Mouse (Mus musculus): ENCODE results near the gene Frk.
"Not testable (repeated sequence)": the region's sequence is repeated elsewhere in the genome, so short reads cannot be mapped to it uniquely, and the experiment has no call there.

Frk gene

GRCm38 (mm10) chr10:34615474-34615873 is 132.3 kb downstream of the Frk start:
- no peak for DNase-seq (ENCODE audit: extremely low read depth, low read depth)

GRCm38 (mm10) chr10:34617216-34617615 is 134.0 kb downstream of the Frk start:
- no peak for DNase-seq (ENCODE audit: extremely low read depth, low read depth)

- no peak for DNase-seq (ENCODE audit: extremely low read depth, low read depth)
Observed at GRCm38 (mm10) chr10:34618490-34618889, 135.3 kb downstream of the Frk start.

- not testable (repeated sequence) for DNase-seq (ENCODE audit: extremely low read depth, low read depth)
Observed at GRCm38 (mm10) chr10:34620540-34620939, 137.3 kb downstream of the Frk start.

GRCm38 (mm10) chr10:34638245-34638644 is 155.0 kb downstream of the Frk start:
- no peak for DNase-seq (ENCODE audit: extremely low read depth, low read depth)
